In genomic region chr4:130952531-130952930, GRCm38 (mm10) we compare ENCODE assay signal across 7 mouse cellular contexts. TPM values are rescaled to one million over a fixed set of nuclear protein-coding genes. Genes with fewer than 3 reads are reported as not detected.
DNase-seq lines count a peak whose midpoint lies in the region; ATAC-seq and TF ChIP-seq lines count a peak whose summit lies in the region.

No protein-coding gene starts in this region.

- ATAC-seq in liver, embryonic 12.5 days = no peak

- H3K36me3 ChIP-seq in liver, adult 2 months (ENCODE audit: control insufficient read depth, insufficient read depth, low read length) = no peaks in the 10 kb centered on the region
- no peaks in the 10 kb centered on the region for H3K36me3 ChIP-seq in liver, embryonic 12.5 days
- H3K36me3 ChIP-seq in small intestine, adult 2 months (ENCODE audit: control insufficient read depth, insufficient read depth, low read length) = no peaks in the 10 kb centered on the region

- no peak overlapping the region for H3K4me3 ChIP-seq in liver, adult 2 months (ENCODE audit: insufficient read depth, low read depth, low read length)
- H3K4me3 ChIP-seq in liver, embryonic 12.5 days = no peak overlapping the region
- H3K4me3 ChIP-seq in cerebellum, adult 2 months (replicated peaks; ENCODE audit: insufficient read depth, low read depth, low read length) = no peak overlapping the region
- H3K4me3 ChIP-seq in left cerebral cortex, adult 2 months = no peak overlapping the region
- no peak overlapping the region for H3K4me3 ChIP-seq in small intestine, adult 2 months (ENCODE audit: low read depth, low read length)

- H3K79me2 ChIP-seq in liver, adult 2 months (ENCODE audit: control insufficient read depth, insufficient read depth, low read length) = no peaks in the 10 kb centered on the region

- intact Hi-C loops in left cerebral cortex, adult 2 months (cut with DNase I) = no loop called here

- peak; percentile 28; the same call in 1 of the 2 replicates for TF ChIP-seq CTCF in liver, adult 2 months (IDR thresholded peaks at IDR 0.05; ENCODE audit: low read depth, low read length)
- TF ChIP-seq CTCF in cerebellum, adult 2 months (IDR thresholded peaks at IDR 0.05; ENCODE audit: borderline replicate concordance, insufficient read depth, low read depth, low read length) = peak; percentile 45; the same call in 1 of the 2 replicates
- TF ChIP-seq CTCF in left cerebral cortex, adult 2 months (IDR thresholded peaks at IDR 0.05) = peak; percentile 57
- peak; percentile 24; the same call in 1 of the 2 replicates for TF ChIP-seq CTCF in small intestine, adult 2 months (IDR thresholded peaks at IDR 0.05; ENCODE audit: extremely low read depth, insufficient read length, insufficient replicate concordance, low read depth, low read length)

- no peaks in the 10 kb centered on the region for H3K9me3 ChIP-seq in liver, embryonic 12.5 days (replicated peaks)

- no peak for DNase-seq in liver, adult 2 months (ENCODE audit: extremely low read depth, low read depth, low spot score)
- DNase-seq in ES-CJ7 (ENCODE audit: low read depth, low spot score) = peak; percentile 77
- DNase-seq in cerebellum, adult 2 months = peak; percentile 32 to 36
- peak in 1 of 2 experiments; percentile 49 for DNase-seq in left cerebral cortex, adult 2 months (ENCODE audit: extremely low spot score in 1 of 2, low spot score in 2 of 2)
- no peak for DNase-seq in heart, adult 9 months (ENCODE audit: low spot score in 2 of 2)

- 24% methylated on average over 17 of the region's 17 CpGs for WGBS in liver, adult 2 months
- WGBS in liver, embryonic 12.5 days (ENCODE audit: insufficient replicate concordance) = 27% methylated on average over 17 of the region's 17 CpGs
- 40% methylated on average over 17 of the region's 17 CpGs for WGBS in cerebellum, adult 2 months
- WGBS in small intestine, adult 2 months = 16% methylated on average over 17 of the region's 17 CpGs

- TF ChIP-seq POLR2A in liver, adult 2 months (IDR thresholded peaks at IDR 0.05; ENCODE audit: extremely low read depth, insufficient read depth, low read length) = no peak
- no peak for TF ChIP-seq POLR2A in cerebellum, adult 2 months (IDR thresholded peaks at IDR 0.05; ENCODE audit: borderline replicate concordance, insufficient read depth, low read length)
- no peak for TF ChIP-seq POLR2A in small intestine, adult 2 months (IDR thresholded peaks at IDR 0.05; ENCODE audit: low read depth, low read length)

- H3K9ac ChIP-seq in liver, adult 2 months (ENCODE audit: low read depth, low read length) = no peak overlapping the region
- no peak overlapping the region for H3K9ac ChIP-seq in liver, embryonic 12.5 days

- no peak overlapping the region for H3K27ac ChIP-seq in liver, adult 2 months (replicated peaks; ENCODE audit: insufficient read depth, low read depth, low read length)
- H3K27ac ChIP-seq in liver, embryonic 12.5 days = no peak overlapping the region
- H3K27ac ChIP-seq in cerebellum, adult 2 months (ENCODE audit: insufficient read depth, low read length) = no peak overlapping the region
- H3K27ac ChIP-seq in left cerebral cortex, adult 2 months = no peak overlapping the region
- no peak overlapping the region for H3K27ac ChIP-seq in small intestine, adult 2 months (ENCODE audit: insufficient read depth, low read depth, low read length)

- no peaks in the 10 kb centered on the region for H3K4me1 ChIP-seq in liver, adult 2 months (ENCODE audit: control insufficient read depth, insufficient read depth, low read length)
- no peaks in the 10 kb centered on the region for H3K4me1 ChIP-seq in liver, embryonic 12.5 days
- no peaks in the 10 kb centered on the region for H3K4me1 ChIP-seq in cerebellum, adult 2 months (ENCODE audit: control insufficient read depth, insufficient read depth, low read length)
- no peaks in the 10 kb centered on the region for H3K4me1 ChIP-seq in small intestine, adult 2 months (ENCODE audit: control insufficient read depth, insufficient read depth, insufficient read length, low read length)

- H3K27me3 ChIP-seq in liver, adult 2 months (ENCODE audit: control insufficient read depth, insufficient read depth, low read length) = no peaks in the 10 kb centered on the region
- H3K27me3 ChIP-seq in liver, embryonic 12.5 days (replicated peaks) = peaks cover 10% of the 10 kb centered on the region
- no peaks in the 10 kb centered on the region for H3K27me3 ChIP-seq in cerebellum, adult 2 months (ENCODE audit: control insufficient read depth, insufficient read depth, low read length)
- no peaks in the 10 kb centered on the region for H3K27me3 ChIP-seq in small intestine, adult 2 months (ENCODE audit: control insufficient read depth, insufficient read depth, low read length)

- H3K4me2 ChIP-seq in liver, embryonic 12.5 days = no peak overlapping the region

RNA-seq across cellular contexts. Expression of gene Matn1, which starts 8.3 kb away (rescaled TPM):
- total RNA-seq in liver, adult 2 months (2014; rRNA removed) = not detected in 2 replicates
- polyA plus RNA-seq in liver, adult 2 months (2012; rRNA removed) = not detected in 2 replicates
- polyA plus RNA-seq in liver, embryonic 12.5 days (2016; fragmentation: Nextera tagmentation; extraction: Ambion mirVana) = 0.12 and 0.17 TPM in 2 replicates
- polyA plus RNA-seq in cerebellum, adult 2 months (2012; rRNA removed) = 0.23 and 0.33 TPM in 2 replicates
- total RNA-seq in left cerebral cortex, adult 2 months (2021) = 1 to 10 TPM; 1.1 to 1.4 TPM
- 0.05 TPM in 1 of 2 replicates, not detected in the other for polyA plus RNA-seq in small intestine, adult 2 months (2012; rRNA removed)

RNA-seq across cellular contexts. Expression of gene Laptm5, which starts 39.6 kb away (rescaled TPM):
- total RNA-seq in liver, adult 2 months (2014; rRNA removed) = 4.8 and 5.4 TPM in 2 replicates
- 18.9 and 31.5 TPM in 2 replicates for polyA plus RNA-seq in liver, adult 2 months (2012; rRNA removed)
- polyA plus RNA-seq in liver, embryonic 12.5 days (2016; fragmentation: Nextera tagmentation; extraction: Ambion mirVana) = 61.1 and 64.3 TPM in 2 replicates
- polyA plus RNA-seq in cerebellum, adult 2 months (2012; rRNA removed) = 18.9 and 19.0 TPM in 2 replicates
- total RNA-seq in left cerebral cortex, adult 2 months (2021) = 10 to 100 TPM; 32.1 to 33.9 TPM
- 56.1 and 79.0 TPM in 2 replicates for polyA plus RNA-seq in small intestine, adult 2 months (2012; rRNA removed)

Comparison
In these comparisons a context has a peak if more than half of its experiments do, and no peak if none do; other contexts are left out.
1. DNase-seq: peak in ES-CJ7 (single experiment) and cerebellum, adult 2 months (2 of 2); none in liver, adult 2 months (single experiment) and heart, adult 9 months (0 of 2).
2. Peak in every context shown above with its lines, with median percentiles within 50 percentile points of each other: CTCF ChIP-seq.